ENCODE assay signal across 8 mouse cellular contexts in the genomic region with DNA sequence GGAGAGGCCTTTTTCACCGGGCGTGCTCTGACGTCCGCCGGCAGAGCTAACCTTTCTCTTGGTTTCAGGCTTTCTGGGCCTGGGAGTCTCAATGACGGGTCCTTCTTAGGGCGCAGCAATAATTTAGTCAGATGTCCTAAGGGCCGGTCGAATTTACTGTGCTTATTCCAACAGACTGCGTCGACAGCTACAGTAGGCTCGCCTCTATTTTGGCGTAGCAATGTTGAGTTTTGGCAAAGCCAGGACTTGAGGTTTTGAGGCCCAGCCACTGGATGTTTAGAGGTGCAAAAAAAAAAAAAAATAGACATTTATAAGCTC. TPM values are rescaled to one million over a fixed set of nuclear protein-coding genes. Genes with fewer than 3 reads are reported as not detected.
DNase-seq lines count a peak whose midpoint lies in the region; ATAC-seq lines count a peak whose summit lies in the region.

No protein-coding gene starts in this region.

- no peak for DNase-seq in lung, postnatal 4 days
- peak; percentile 41 for DNase-seq in c-Kit-positive CD71-positive TER-119-positive erythroid progenitor cells, embryonic 14.5 days (ENCODE audit: low spot score)
- DNase-seq in cerebellum, adult 18-20 months = no peak
- no peak for DNase-seq in left cerebral cortex, adult 18-20 months (ENCODE audit: low spot score in 2 of 2)
- no peak for DNase-seq in adrenal gland, postnatal 36 days

- WGBS in lung, embryonic 15.5 days = under 1% methylated on average over 13 of the region's 13 CpGs
- under 1% methylated on average over 13 of the region's 13 CpGs for WGBS in hindbrain, embryonic 16.5 days
- under 1% methylated on average over 13 of the region's 13 CpGs for WGBS in neural tube, embryonic 13.5 days

- H3K36me3 ChIP-seq in lung, embryonic 15.5 days = no peaks in the 10 kb centered on the region
- H3K36me3 ChIP-seq in hindbrain, embryonic 16.5 days (ENCODE audit: control insufficient read depth, insufficient read depth, low read length) = no peaks in the 10 kb centered on the region
- H3K36me3 ChIP-seq in neural tube, embryonic 13.5 days = 0 out of 2 replicates have a peak, but pooled peaks cover 4% of the 10 kb centered on the region

- H3K4me3 ChIP-seq in lung, embryonic 15.5 days = peak overlapping the region; percentile 96
- peak overlapping the region; percentile 97 for H3K4me3 ChIP-seq in hindbrain, embryonic 16.5 days (ENCODE audit: low read length)
- H3K4me3 ChIP-seq in neural tube, embryonic 13.5 days = peak overlapping the region; percentile 89

- ATAC-seq in lung, embryonic 15.5 days (ENCODE audit: borderline replicate concordance, extremely low read depth, low FRiP score, low TSS enrichment) = no peak; the same call in 1 of the 2 replicates
- no peak for ATAC-seq in hindbrain, embryonic 16.5 days
- no peak for ATAC-seq in neural tube, embryonic 13.5 days (ENCODE audit: low read depth)

- H3K4me2 ChIP-seq in lung, embryonic 15.5 days = peak overlapping the region; percentile 63
- H3K4me2 ChIP-seq in hindbrain, embryonic 16.5 days (ENCODE audit: low read length) = peak overlapping the region; percentile 79
- H3K4me2 ChIP-seq in neural tube, embryonic 13.5 days = peak overlapping the region; percentile 76

- peaks cover 24% of the 10 kb centered on the region for H3K4me1 ChIP-seq in lung, embryonic 15.5 days
- H3K4me1 ChIP-seq in hindbrain, embryonic 16.5 days (ENCODE audit: control insufficient read depth, insufficient read depth, low read depth, low read length) = peaks cover 22% of the 10 kb centered on the region
- peaks cover 35% of the 10 kb centered on the region for H3K4me1 ChIP-seq in neural tube, embryonic 13.5 days (replicated peaks)

- H3K27ac ChIP-seq in lung, embryonic 15.5 days = peak overlapping the region; percentile 95
- H3K27ac ChIP-seq in hindbrain, embryonic 16.5 days (ENCODE audit: low read depth, low read length) = peak overlapping the region; percentile 91
- H3K27ac ChIP-seq in neural tube, embryonic 13.5 days (replicated peaks) = peak overlapping the region; percentile 96

- no peaks in the 10 kb centered on the region for H3K27me3 ChIP-seq in lung, embryonic 15.5 days
- no peaks in the 10 kb centered on the region for H3K27me3 ChIP-seq in hindbrain, embryonic 16.5 days (replicated peaks; ENCODE audit: control insufficient read depth, insufficient read depth, low read length)
- H3K27me3 ChIP-seq in neural tube, embryonic 13.5 days = no peaks in the 10 kb centered on the region

- H3K9ac ChIP-seq in lung, embryonic 15.5 days = peak overlapping the region; percentile 98
- peak overlapping the region; percentile 98 for H3K9ac ChIP-seq in hindbrain, embryonic 16.5 days (ENCODE audit: low read depth, low read length)
- H3K9ac ChIP-seq in neural tube, embryonic 13.5 days = peak overlapping the region; percentile 96

- H3K9me3 ChIP-seq in lung, embryonic 15.5 days = no peaks in the 10 kb centered on the region
- H3K9me3 ChIP-seq in hindbrain, embryonic 16.5 days (ENCODE audit: control insufficient read depth, low read length) = no peaks in the 10 kb centered on the region
- H3K9me3 ChIP-seq in neural tube, embryonic 13.5 days = no peaks in the 10 kb centered on the region

RNA-seq across cellular contexts. Expression of a gene that starts 0.6 kb away (rescaled TPM):
- polyA plus RNA-seq in lung, embryonic 15.5 days (2015; fragmentation: Nextera tagmentation; extraction: Ambion mirVana) = 53.6 and 53.9 TPM in 2 replicates
- polyA plus RNA-seq in hindbrain, embryonic 16.5 days (2015; fragmentation: Nextera tagmentation; extraction: Ambion mirVana) = 57.8 and 58.5 TPM in 2 replicates
- 50.2 and 57.9 TPM in 2 replicates for polyA plus RNA-seq in neural tube, embryonic 13.5 days (2015; fragmentation: Nextera tagmentation; extraction: Ambion mirVana)
- 10 to 100 TPM; 69.3 to 70.2 TPM for total RNA-seq in left cerebral cortex, adult 18-20 months (2021)
- total RNA-seq in adrenal gland, postnatal 36 days (2021) = 100 to 1,000 TPM in 1 of 2 experiments, 10 to 100 TPM in 1; 95.7 to 158 TPM

RNA-seq across cellular contexts. Expression of a gene that starts 51.6 kb away (rescaled TPM):
- 56.8 and 59.8 TPM in 2 replicates for polyA plus RNA-seq in lung, embryonic 15.5 days (2015; fragmentation: Nextera tagmentation; extraction: Ambion mirVana)
- polyA plus RNA-seq in hindbrain, embryonic 16.5 days (2015; fragmentation: Nextera tagmentation; extraction: Ambion mirVana) = 12.2 and 15.5 TPM in 2 replicates
- polyA plus RNA-seq in neural tube, embryonic 13.5 days (2015; fragmentation: Nextera tagmentation; extraction: Ambion mirVana) = 16.2 and 20.0 TPM in 2 replicates
- total RNA-seq in left cerebral cortex, adult 18-20 months (2021) = 1 to 10 TPM; 5.9 to 6.4 TPM
- 10 to 100 TPM; 27.4 to 31.1 TPM for total RNA-seq in adrenal gland, postnatal 36 days (2021)
